Mouse (Mus musculus): ENCODE data around the gene Olfr237-ps1.
"Not testable (repeated sequence)": the region's sequence is repeated elsewhere in the genome, so short reads cannot be mapped to it uniquely, and the experiment has no call there.

Gene Olfr237-ps1

DNA sequence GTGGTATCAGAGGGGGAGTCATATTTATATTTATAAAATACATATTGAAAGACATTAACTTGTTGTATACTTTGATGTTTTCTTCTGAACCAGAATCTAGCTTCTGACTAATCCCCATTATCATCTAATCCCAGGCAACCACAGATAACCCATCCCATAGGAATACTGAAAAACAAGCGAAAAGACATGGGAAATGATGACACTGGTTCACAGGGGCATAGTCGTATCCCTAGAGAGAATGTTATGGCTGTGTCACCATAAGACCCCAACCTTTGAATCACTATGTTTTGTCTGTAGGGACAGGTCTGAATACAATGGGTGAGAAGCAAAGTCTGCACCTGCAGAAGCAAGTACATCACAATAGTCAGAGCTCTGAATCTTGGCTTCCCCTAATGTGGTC is at the start of gene Olfr237-ps1:
Olfr237-ps1 (plus strand) TSS at position 301 of the 400 bp plus-strand sequence.
- not testable (repeated sequence) for DNase-seq (ENCODE audit: low spot score)

DNA sequence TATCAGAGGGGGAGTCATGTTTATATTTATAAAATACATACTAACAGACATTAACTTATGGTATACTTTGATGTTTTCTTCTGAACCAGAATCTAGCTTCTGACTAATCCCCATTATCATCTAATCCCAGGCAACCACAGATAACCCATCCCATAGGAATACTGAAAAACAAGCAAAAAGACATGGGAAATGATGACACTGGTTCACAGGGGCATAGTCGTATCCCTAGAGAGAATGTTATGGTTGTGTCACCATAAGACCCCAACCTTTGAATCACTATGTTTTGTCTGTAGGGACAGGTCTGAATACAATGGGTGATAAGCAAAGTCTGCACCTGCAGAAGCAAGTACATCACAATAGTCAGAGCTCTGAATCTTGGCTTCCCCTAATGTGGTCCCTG is 40.3 kb upstream of the Olfr237-ps1 start, which contains the start of gene Olfr441:
Olfr441 (plus strand) TSS at position 301 of the 400 bp plus-strand sequence.
- DNase-seq (ENCODE audit: low spot score), result not testable (repeated sequence)

DNA sequence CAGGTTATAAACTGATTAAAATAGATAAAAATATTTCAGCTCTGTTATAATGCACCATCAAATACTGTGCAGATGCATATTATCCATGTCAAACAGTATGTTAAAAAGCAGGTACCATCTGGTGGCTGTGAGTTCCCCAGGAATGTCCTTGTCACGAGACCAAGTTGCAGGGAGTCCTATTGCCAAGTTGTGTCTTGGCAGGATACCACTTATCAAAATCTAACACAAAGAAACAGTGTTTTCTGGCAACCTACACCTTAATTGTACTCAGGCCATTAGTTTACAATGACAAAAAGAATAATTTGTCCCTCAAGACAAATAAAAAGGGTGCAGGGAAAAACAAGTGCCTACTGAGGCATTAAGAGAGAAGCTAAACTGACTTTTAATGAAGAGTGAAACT is 13.1 kb downstream of the Olfr237-ps1 start:
- DNase-seq (ENCODE audit: low spot score), result no peak

DNA sequence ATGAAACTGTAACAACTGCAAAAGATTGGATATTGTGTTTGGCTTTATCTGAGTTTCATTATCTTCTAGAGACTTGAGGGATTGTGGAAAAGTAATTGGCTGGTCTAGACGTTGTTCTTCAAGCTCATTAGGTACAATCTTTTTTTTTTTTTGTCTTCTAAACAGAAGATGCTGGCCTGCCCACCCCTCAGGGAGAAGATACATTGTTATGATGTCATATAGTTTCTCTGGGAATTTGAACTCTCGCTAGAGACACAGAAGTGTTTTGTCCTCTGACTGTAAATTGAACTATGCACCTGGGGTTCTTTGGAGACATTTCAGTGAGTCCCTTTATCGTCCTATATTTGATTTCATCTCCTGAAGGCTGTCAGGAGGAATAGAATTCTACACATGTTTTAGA is 16.6 kb downstream of the Olfr237-ps1 start, which contains the start of gene Olfr437:
Olfr437 (plus strand) TSS at position 301 of the 400 bp plus-strand sequence.
- no peak for DNase-seq (ENCODE audit: low spot score)

DNA sequence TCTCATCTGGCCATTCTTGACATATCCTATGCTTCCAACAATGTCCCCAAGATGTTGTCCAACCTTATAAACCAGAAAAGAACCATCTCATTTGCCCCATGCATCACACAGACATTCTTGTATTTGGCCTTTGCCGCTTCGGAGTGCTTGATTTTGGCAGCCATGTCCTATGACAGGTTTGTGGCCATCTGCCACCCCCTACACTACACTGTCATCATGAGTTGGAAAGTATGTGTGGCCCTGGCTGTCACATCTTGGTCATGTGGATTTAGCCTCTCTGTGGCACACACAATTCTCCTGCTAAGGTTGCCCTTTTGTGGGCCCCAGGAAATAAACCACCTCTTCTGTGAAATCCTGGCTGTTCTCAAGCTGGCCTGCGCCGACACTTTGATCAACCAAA is 20.9 kb downstream of the Olfr237-ps1 start:
- DNase-seq (ENCODE audit: low spot score), result no peak

DNA sequence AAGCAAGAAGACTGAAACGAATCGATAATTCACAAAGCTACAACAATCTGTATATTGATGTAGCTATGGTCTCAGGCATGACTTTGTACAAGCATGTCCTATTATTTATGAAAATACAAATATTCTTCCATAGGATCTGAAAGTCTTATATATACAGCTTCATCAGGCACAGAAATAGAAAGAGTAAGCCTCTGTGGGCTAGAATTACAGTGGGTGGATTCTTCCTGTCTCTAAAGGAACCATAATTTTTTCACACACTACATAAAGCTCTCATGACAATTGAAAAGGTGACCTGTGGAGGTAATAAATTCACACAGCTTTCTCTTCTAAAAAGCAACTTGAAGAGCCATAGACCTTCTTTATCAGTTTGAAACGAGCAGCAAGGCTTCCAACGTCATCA is 25.5 kb downstream of the Olfr237-ps1 start, which contains the start of gene Olfr13:
Olfr13 (plus strand) TSS at position 301 of the 400 bp plus-strand sequence.
- DNase-seq (ENCODE audit: low spot score), result no peak

DNA sequence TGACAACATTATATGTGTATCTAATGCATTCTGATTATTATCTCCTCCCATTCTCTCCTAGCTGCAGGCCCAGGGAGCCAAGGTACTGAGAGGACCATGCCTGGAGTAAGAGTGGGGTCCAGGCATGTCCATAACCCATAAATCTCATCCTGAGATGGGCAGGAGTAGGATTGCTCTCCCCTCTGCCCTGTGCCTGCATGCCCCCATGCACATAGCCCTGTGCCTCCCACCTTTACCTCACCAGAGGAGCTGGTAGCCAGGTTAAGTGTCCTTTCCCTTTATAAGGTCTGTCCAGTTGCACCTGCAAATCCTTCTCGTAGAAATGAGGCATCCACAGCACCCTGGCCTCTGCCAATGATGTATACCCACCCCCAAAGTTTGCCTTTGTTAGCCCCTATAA is 31.8 kb downstream of the Olfr237-ps1 start:
- DNase-seq (ENCODE audit: low spot score), result no peak

DNA sequence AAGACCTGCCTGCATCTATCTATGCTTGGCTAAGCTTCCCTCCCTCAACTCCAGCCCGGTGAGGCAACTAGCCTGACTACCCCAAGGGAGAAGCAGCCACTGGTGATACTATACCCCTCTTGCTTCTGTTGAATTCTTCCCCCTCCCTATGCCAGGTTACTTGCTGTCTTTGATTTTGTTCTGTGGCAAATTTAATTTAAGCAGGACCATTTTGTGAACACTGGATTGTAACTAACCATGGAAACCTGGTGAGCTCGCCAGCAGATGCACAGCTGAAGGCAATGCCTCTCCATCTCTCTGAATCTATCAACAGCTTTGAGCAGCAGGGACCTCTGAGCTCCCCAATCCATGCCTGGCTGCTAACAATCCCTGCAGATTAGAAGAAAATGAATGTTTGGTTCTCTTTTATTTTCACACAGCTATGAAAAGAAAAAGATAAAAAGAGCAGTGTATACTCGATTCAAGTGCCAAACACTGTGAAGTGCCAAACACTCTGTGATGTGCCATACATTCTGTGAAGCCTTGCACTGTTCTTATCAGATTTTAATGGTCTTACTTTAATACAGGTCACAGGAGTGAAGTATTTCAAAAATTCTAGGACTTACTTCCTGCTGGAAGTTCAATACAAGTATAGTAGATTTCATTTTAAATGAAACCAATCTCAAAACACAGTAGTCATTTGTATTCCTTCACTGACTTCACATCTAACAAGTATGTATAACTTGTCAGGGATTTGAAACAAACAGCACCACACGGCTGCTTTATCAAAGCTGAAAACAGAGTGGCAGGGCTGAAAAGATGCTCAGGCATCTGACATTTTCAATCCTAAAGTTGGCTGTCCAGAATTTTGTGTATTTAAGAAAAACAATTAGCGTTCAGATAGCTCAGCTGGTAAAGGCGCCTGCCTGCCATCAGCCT is 32.5 kb downstream of the Olfr237-ps1 start:
- DNase-seq (ENCODE audit: low spot score), result no peak

DNA sequence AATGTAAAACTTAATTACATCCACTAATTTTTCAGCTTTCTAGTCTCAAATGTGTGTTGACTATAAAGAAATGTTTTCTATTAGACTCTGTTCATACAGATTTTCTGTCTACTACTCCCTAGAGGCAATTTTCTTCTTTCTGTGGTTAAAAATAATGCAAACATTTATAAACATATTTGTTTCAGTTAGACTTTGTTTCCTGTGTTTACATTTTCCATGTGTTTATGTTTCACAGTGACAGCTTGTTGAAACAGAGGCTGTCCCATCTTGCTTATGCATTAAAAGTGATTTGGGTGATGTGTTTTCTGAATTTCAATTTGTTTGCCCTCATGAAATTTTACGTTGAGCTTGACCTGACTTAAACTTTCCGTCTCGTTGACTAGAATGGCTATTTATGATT is 44.6 kb downstream of the Olfr237-ps1 start:
- no peak for DNase-seq (ENCODE audit: low spot score)

DNA sequence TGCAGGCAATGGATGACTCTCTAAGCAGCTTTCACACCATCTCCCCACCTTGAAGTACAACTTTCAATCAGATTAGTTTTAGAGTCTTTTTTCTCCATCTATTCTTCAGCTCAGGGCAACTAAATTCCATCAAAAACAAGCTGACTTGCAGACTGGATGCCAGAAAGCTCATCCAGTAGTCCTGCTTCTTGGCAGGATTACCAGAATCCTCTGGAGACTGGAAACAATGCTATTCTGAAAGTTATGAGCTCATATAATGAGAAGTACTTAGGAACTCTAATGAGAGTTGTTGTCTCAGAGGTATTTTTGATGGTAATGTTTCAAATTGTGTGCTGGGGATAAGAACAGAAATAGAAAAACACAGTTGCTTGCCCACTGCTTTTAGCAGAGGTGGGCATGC is 50.4 kb downstream of the Olfr237-ps1 start, which contains the start of gene Olfr435:
Olfr435 (plus strand) TSS at position 366 of the 400 bp plus-strand sequence.
- DNase-seq (ENCODE audit: low spot score), result no peak

DNA sequence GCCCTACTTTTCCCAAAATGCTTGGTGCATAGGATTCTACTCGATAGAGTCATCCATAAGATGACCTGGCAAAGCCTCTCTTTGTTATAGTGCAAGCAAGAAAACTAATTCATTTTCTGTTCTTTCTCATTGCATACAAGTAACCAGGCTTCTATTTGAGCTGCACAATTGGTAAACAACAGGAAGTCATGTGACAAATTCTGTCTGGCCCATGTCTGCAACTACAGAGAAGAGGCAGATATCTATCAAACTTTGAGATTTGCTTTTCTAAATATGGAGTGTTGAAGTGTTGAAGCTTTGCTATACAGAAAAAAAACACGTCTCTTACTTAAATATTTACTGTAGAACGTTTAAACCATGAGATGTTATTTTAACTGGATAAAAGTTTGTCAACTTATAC is 51.7 kb downstream of the Olfr237-ps1 start:
- no peak for DNase-seq (ENCODE audit: low spot score)

DNA sequence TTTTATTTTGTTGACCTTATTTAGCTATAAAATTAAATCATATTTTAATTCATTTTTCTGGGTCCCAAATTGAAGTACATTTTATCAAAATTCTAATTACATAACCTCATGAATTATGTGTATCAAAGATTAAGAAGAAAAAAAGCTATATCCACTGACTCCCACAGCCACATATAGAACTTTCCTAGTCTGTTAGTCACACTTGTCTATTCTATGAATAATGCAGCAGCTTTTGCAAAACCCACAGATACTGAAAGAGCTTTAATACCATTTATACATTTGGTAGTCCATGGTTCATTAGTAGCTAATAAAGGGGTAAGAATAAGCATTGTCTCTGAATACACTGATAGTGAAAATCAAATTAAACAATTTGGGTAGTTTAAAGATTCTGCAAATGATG is 56.4 kb downstream of the Olfr237-ps1 start:
- no peak for DNase-seq (ENCODE audit: low spot score)

DNA sequence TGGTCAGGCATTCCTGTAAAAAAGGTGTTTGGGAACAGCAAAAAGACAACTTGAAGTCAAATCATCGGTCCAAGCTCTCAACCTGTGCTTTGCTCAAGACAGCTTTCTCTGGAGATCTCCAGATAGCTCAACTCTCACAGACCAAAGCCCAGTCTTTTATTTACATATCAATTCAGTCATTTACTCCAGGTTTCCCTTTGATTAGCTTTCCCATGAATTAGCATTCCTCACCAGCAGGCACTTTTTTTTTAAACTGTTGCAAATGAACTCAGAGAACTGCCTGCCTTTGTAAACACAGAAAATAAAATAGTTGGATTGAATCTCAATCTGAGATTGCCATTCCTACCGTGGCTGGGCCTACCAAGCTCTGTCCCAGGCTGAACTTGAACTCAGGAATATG is 59.0 kb downstream of the Olfr237-ps1 start:
- DNase-seq (ENCODE audit: low spot score), result no peak
